Mouse (Mus musculus): ENCODE measurements at regions not wholly inside any gene's neighbourhood (a gene's known extent, or its start where the extent isn't known, plus 50 kb on each side); places are given as distances from the start of the nearest gene placed in this dataset.

DNA sequence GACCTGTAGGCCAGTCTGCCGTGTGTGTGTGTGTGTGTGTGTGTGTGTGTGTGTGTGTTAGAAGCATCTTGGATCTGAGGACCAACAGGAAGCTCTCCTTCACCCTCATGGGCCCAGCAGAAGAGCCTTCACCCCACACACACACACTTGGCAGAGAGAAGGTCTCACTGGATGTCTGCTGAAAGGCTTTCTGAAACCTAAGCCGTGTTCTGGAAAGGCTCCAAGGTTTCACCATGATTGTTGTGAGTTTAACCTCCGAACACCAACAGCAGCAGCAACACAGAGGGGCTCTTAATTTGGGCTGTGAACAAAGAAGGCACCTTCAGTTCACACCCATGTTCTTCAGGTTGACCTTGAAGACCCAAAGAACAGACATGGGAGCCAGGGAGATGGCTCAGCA lies 124.9 kb upstream of the Dynlrb2 start:
- TF ChIP-seq CTCF (conservative IDR thresholded peaks at IDR 0.05; ENCODE audit: low read length): no peak
- no peak for TF ChIP-seq POU5F1 (IDR thresholded peaks at IDR 0.05; ENCODE audit: borderline replicate concordance, low read length)

Measured in E14TG2a.4 (cell line).